Mouse (Mus musculus): ENCODE measurements around the gene Sacs.

GRCm38 (mm10) chr14:61161367-61162334, 23.4 kb downstream of the Sacs start:
- TF ChIP-seq CTCF (conservative IDR thresholded peaks at IDR 0.05; ENCODE audit: low read length) (no peak), NANOG (IDR thresholded peaks at IDR 0.05; ENCODE audit: borderline replicate concordance, low read length) (no peak), POU5F1 (IDR thresholded peaks at IDR 0.05; ENCODE audit: borderline replicate concordance, low read length) (no peak)
